Mouse (Mus musculus) small intestine, adult 2 months (tissue): Measurements from ENCODE around the gene Irf2.

ENCODE experiments used
- CTCF ChIP-seq: fragments of 200-500 bp; IDR thresholded peaks from 2 replicates; pipeline ENCODE4 v1.5.1; 2012; ENCODE audit warnings: low read depth, mild to moderate bottlenecking, control low read depth, inconsistent platforms, low read length, moderate library complexity, mixed read lengths; ENCODE audit not compliant: insufficient replicate concordance, insufficient read length; ENCODE audit errors: extremely low read depth
- POLR2A ChIP-seq: fragments of 200-500 bp; IDR thresholded peaks from 2 replicates; pipeline ENCODE4 v1.6.1; 2012; ENCODE audit warnings: low read depth, mild to moderate bottlenecking, control low read depth, inconsistent platforms, low read length, moderate library complexity

GRCm38 (mm10) chr8:46851560-46851959, 112.0 kb downstream of the Irf2 start:
- TF ChIP-seq CTCF (no peak), POLR2A (no peak)
